Comparison of ENCODE assay signal across 8 mouse cellular contexts in genomic region chr2:164592014-164592413, GRCm38 (mm10). TPM values are rescaled to one million over a fixed set of nuclear protein-coding genes. Genes with fewer than 3 reads are reported as not detected.
DNase-seq lines count a peak whose midpoint lies in the region; ATAC-seq and TF ChIP-seq lines count a peak whose summit lies in the region.
"Had no signal": no experiment of that assay in that cellular context is flagged by ENCODE, and none has a peak within 500 bp of the region (broad histone marks: within the 10 kb centered on the region; RNA-seq: fewer than 3 reads in every experiment).

No protein-coding gene starts in this region.

- TF ChIP-seq CTCF in liver, adult 2 months (IDR thresholded peaks at IDR 0.05; ENCODE audit: low read depth, low read length) = peak; percentile 55

- H3K27me3 ChIP-seq in liver, adult 2 months (ENCODE audit: control insufficient read depth, insufficient read depth, low read length) = no peaks in the 10 kb centered on the region
- no peaks in the 10 kb centered on the region; the same call in 1 of the 2 replicates for H3K27me3 ChIP-seq in liver, embryonic 12.5 days (replicated peaks)
- H3K27me3 ChIP-seq in embryonic facial prominence, embryonic 10.5 days (replicated peaks; ENCODE audit: low read depth, poor library complexity, severe bottlenecking) = no peaks in the 10 kb centered on the region
- no peaks in the 10 kb centered on the region for H3K27me3 ChIP-seq in neural tube, embryonic 13.5 days

- no peaks in the 10 kb centered on the region for H3K79me2 ChIP-seq in liver, adult 2 months (ENCODE audit: control insufficient read depth, insufficient read depth, low read length)

- no peak for TF ChIP-seq POLR2A in liver, adult 2 months (IDR thresholded peaks at IDR 0.05; ENCODE audit: extremely low read depth, insufficient read depth, low read length)

- H3K9me3 ChIP-seq in liver, embryonic 12.5 days (replicated peaks) = no peaks in the 10 kb centered on the region
- no peaks in the 10 kb centered on the region for H3K9me3 ChIP-seq in embryonic facial prominence, embryonic 10.5 days
- no peaks in the 10 kb centered on the region for H3K9me3 ChIP-seq in neural tube, embryonic 13.5 days
- H3K9me3 ChIP-seq: heart, embryonic 13.5 days had no signal

- ATAC-seq in liver, embryonic 12.5 days = no peak
- ATAC-seq in neural tube, embryonic 13.5 days (ENCODE audit: low read depth) = peak; percentile 63; the same call in 1 of the 2 replicates

- 5% methylated on average over 4 of the region's 4 CpGs for WGBS in liver, adult 2 months
- WGBS in liver, embryonic 12.5 days (ENCODE audit: insufficient replicate concordance) = 8% methylated on average over 4 of the region's 4 CpGs
- 7% methylated on average over 4 of the region's 4 CpGs for WGBS in embryonic facial prominence, embryonic 10.5 days
- WGBS in neural tube, embryonic 13.5 days = 19% methylated on average over 4 of the region's 4 CpGs

- no peak overlapping the region for H3K9ac ChIP-seq in liver, adult 2 months (ENCODE audit: low read depth, low read length)
- H3K9ac ChIP-seq in liver, embryonic 12.5 days = no peak overlapping the region
- no peak overlapping the region for H3K9ac ChIP-seq in neural tube, embryonic 13.5 days
- H3K9ac ChIP-seq: heart, embryonic 13.5 days had no signal

- H3K4me3 ChIP-seq in liver, adult 2 months (ENCODE audit: insufficient read depth, low read depth, low read length) = no peak overlapping the region
- H3K4me3 ChIP-seq in liver, embryonic 12.5 days = no peak overlapping the region
- H3K4me3 ChIP-seq in embryonic facial prominence, embryonic 10.5 days = no peak overlapping the region
- H3K4me3 ChIP-seq in neural tube, embryonic 13.5 days = no peak overlapping the region
- H3K4me3 ChIP-seq: heart, embryonic 13.5 days had no signal

- H3K27ac ChIP-seq in liver, adult 2 months (replicated peaks; ENCODE audit: insufficient read depth, low read depth, low read length) = no peak overlapping the region
- no peak overlapping the region for H3K27ac ChIP-seq in liver, embryonic 12.5 days
- peak overlapping the region; percentile 84 for H3K27ac ChIP-seq in embryonic facial prominence, embryonic 10.5 days (replicated peaks)
- no peak overlapping the region for H3K27ac ChIP-seq in neural tube, embryonic 13.5 days (replicated peaks)
- H3K27ac ChIP-seq: heart, embryonic 13.5 days had no signal

- peak; percentile 14 for DNase-seq in liver, adult 2 months (ENCODE audit: extremely low read depth, low read depth, low spot score)
- peak; percentile 38 for DNase-seq in WW6 (ENCODE audit: low read depth, low spot score)
- DNase-seq in embryonic facial prominence, embryonic 10.5 days (ENCODE audit: low spot score) = peak; percentile 57
- DNase-seq in layer of hippocampus, adult 9-10 months (ENCODE audit: low spot score) = peak; percentile 8
- DNase-seq in urinary bladder, postnatal 10 days (ENCODE audit: low spot score) = no peak

- no peaks in the 10 kb centered on the region for H3K4me1 ChIP-seq in liver, adult 2 months (ENCODE audit: control insufficient read depth, insufficient read depth, low read length)
- H3K4me1 ChIP-seq in liver, embryonic 12.5 days = no peaks in the 10 kb centered on the region
- peaks cover 5% of the 10 kb centered on the region for H3K4me1 ChIP-seq in embryonic facial prominence, embryonic 10.5 days
- H3K4me1 ChIP-seq in neural tube, embryonic 13.5 days (replicated peaks) = 0 out of 2 replicates have a peak, but pooled peaks cover 3% of the 10 kb centered on the region
- H3K4me1 ChIP-seq: heart, embryonic 13.5 days had no signal

- no peaks in the 10 kb centered on the region for H3K36me3 ChIP-seq in liver, adult 2 months (ENCODE audit: control insufficient read depth, insufficient read depth, low read length)
- H3K36me3 ChIP-seq in liver, embryonic 12.5 days = no peaks in the 10 kb centered on the region
- H3K36me3 ChIP-seq in embryonic facial prominence, embryonic 10.5 days (replicated peaks) = no peaks in the 10 kb centered on the region
- no peaks in the 10 kb centered on the region for H3K36me3 ChIP-seq in neural tube, embryonic 13.5 days
- H3K36me3 ChIP-seq: heart, embryonic 13.5 days had no signal

- H3K4me2 ChIP-seq in liver, embryonic 12.5 days = no peak overlapping the region
- H3K4me2 ChIP-seq in neural tube, embryonic 13.5 days = no peak overlapping the region
- H3K4me2 ChIP-seq: heart, embryonic 13.5 days had no signal

RNA-seq across cellular contexts. Expression of gene Eppin, which starts 1.4 kb away (rescaled TPM):
- total RNA-seq in liver, adult 2 months (2014; rRNA removed) = not detected in 2 replicates
- not detected in 2 replicates for polyA plus RNA-seq in liver, adult 2 months (2012; rRNA removed)
- not detected in 2 replicates for polyA plus RNA-seq in liver, embryonic 12.5 days (2016; fragmentation: Nextera tagmentation; extraction: Ambion mirVana)
- polyA plus RNA-seq in embryonic facial prominence, embryonic 10.5 days (2016; fragmentation: Nextera tagmentation; extraction: Ambion mirVana) = not detected in 2 replicates
- not detected in 2 replicates for polyA plus RNA-seq in neural tube, embryonic 13.5 days (2015; fragmentation: Nextera tagmentation; extraction: Ambion mirVana)
- polyA plus RNA-seq: heart, embryonic 13.5 days had no signal

RNA-seq across cellular contexts. Expression of gene Wfdc6a, which starts 6.8 kb away (rescaled TPM):
- not detected in 2 replicates for total RNA-seq in liver, adult 2 months (2014; rRNA removed)
- 0.11 TPM in 1 of 2 replicates, not detected in the other for polyA plus RNA-seq in liver, adult 2 months (2012; rRNA removed)
- polyA plus RNA-seq in liver, embryonic 12.5 days (2016; fragmentation: Nextera tagmentation; extraction: Ambion mirVana) = 0.26 TPM in 1 of 2 replicates, not detected in the other
- not detected in 2 replicates for polyA plus RNA-seq in embryonic facial prominence, embryonic 10.5 days (2016; fragmentation: Nextera tagmentation; extraction: Ambion mirVana)
- not detected in 2 replicates for polyA plus RNA-seq in neural tube, embryonic 13.5 days (2015; fragmentation: Nextera tagmentation; extraction: Ambion mirVana)

RNA-seq across cellular contexts. Expression of gene Spint3, which starts 18.8 kb away (rescaled TPM):
- total RNA-seq in liver, adult 2 months (2014; rRNA removed) = not detected in 2 replicates
- polyA plus RNA-seq in liver, adult 2 months (2012; rRNA removed) = not detected in 2 replicates
- polyA plus RNA-seq in liver, embryonic 12.5 days (2016; fragmentation: Nextera tagmentation; extraction: Ambion mirVana) = not detected in 2 replicates
- polyA plus RNA-seq in embryonic facial prominence, embryonic 10.5 days (2016; fragmentation: Nextera tagmentation; extraction: Ambion mirVana) = not detected in 2 replicates
- polyA plus RNA-seq in neural tube, embryonic 13.5 days (2015; fragmentation: Nextera tagmentation; extraction: Ambion mirVana) = not detected in 2 replicates
- polyA plus RNA-seq: heart, embryonic 13.5 days had no signal

RNA-seq across cellular contexts. Expression of gene Wfdc6b, which starts 21.3 kb away (rescaled TPM):
- not detected in 2 replicates for total RNA-seq in liver, adult 2 months (2014; rRNA removed)
- not detected in 2 replicates for polyA plus RNA-seq in liver, adult 2 months (2012; rRNA removed)
- polyA plus RNA-seq in liver, embryonic 12.5 days (2016; fragmentation: Nextera tagmentation; extraction: Ambion mirVana) = not detected in 2 replicates
- polyA plus RNA-seq in embryonic facial prominence, embryonic 10.5 days (2016; fragmentation: Nextera tagmentation; extraction: Ambion mirVana) = not detected in 2 replicates
- not detected in 2 replicates for polyA plus RNA-seq in neural tube, embryonic 13.5 days (2015; fragmentation: Nextera tagmentation; extraction: Ambion mirVana)
- polyA plus RNA-seq: heart, embryonic 13.5 days had no signal

RNA-seq across cellular contexts. Expression of gene Wfdc8, which starts 21.4 kb away (rescaled TPM):
- not detected in 2 replicates for total RNA-seq in liver, adult 2 months (2014; rRNA removed)
- polyA plus RNA-seq in liver, adult 2 months (2012; rRNA removed) = not detected in 2 replicates
- polyA plus RNA-seq in liver, embryonic 12.5 days (2016; fragmentation: Nextera tagmentation; extraction: Ambion mirVana) = not detected in 2 replicates
- not detected in 2 replicates for polyA plus RNA-seq in embryonic facial prominence, embryonic 10.5 days (2016; fragmentation: Nextera tagmentation; extraction: Ambion mirVana)
- polyA plus RNA-seq in neural tube, embryonic 13.5 days (2015; fragmentation: Nextera tagmentation; extraction: Ambion mirVana) = not detected in 2 replicates
- polyA plus RNA-seq: heart, embryonic 13.5 days had no signal
